Mouse (Mus musculus): ENCODE measurements around the gene Krt79. TPM values are rescaled to one million over a fixed set of nuclear protein-coding genes. Genes with fewer than 3 reads are reported as not detected.
A peak's percentile ranks its signal among the peaks of the same experiment; 100 is the strongest.

Gene Krt79
- total and polyA plus RNA-seq, 2 experiments from 2014 or later: 0.28 to 2.3 TPM

GRCm38 (mm10) chr15:101945430-101945829 lies 5.3 kb upstream of the Krt79 start:
- no peaks in the 10 kb centered on the region for H3K9me3 ChIP-seq (ENCODE audit: low read length)
- H3K27me3 ChIP-seq (ENCODE audit: insufficient read depth, low read length): no peaks in the 10 kb centered on the region
- no peak for TF ChIP-seq CTCF (IDR thresholded peaks at IDR 0.05)
- no peak overlapping the region for H3K4me3 ChIP-seq (ENCODE audit: low read depth, low read length)
- no peak overlapping the region for H3K9ac ChIP-seq (replicated peaks; ENCODE audit: low read length, poor library complexity, severe bottlenecking)
- no peak overlapping the region for H3K4me2 ChIP-seq (ENCODE audit: low read depth, low read length, poor library complexity, severe bottlenecking)
- WGBS: 91% methylated on average over 1 of the region's 1 CpGs
- DNase-seq (ENCODE audit: low spot score): no peak
- no peak overlapping the region for H3K27ac ChIP-seq (ENCODE audit: low read depth, low read length)
- no peaks in the 10 kb centered on the region for H3K36me3 ChIP-seq (ENCODE audit: insufficient read depth, low read length)
- ATAC-seq (ENCODE audit: low FRiP score): no peak
- H3K4me1 ChIP-seq (ENCODE audit: insufficient read depth, low read length): no peaks in the 10 kb centered on the region

DNA sequence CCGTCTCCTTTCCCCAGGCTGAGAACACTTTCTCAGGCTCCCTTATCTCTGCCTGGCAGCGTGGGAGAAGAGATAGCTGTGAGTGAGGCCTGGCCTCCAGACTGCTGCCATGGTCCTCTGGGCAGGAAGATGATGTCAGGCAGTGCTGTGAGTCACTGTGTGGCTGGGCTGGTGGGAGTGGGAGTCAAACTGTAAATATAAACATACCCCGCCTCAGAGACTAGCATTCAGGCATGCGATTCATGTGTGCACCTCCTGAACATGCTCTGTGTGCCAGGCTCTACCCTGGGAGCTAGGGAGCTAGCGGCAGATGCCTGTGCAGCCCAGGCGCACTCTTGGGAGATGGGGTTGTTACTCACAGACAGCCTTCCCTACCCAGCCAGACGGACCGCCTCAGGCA lies 1.8 kb upstream of the Krt79 start:
- Histone ChIP-seq H3K27ac (ENCODE audit: low read depth, low read length) (no peak overlapping the region), H3K9me3 (ENCODE audit: low read length) (no peaks in the 10 kb centered on the region), H3K36me3 (ENCODE audit: insufficient read depth, low read length) (no peaks in the 10 kb centered on the region), H3K27me3 (ENCODE audit: insufficient read depth, low read length) (no peaks in the 10 kb centered on the region), H3K4me2 (ENCODE audit: low read depth, low read length, poor library complexity, severe bottlenecking) (no peak overlapping the region), H3K4me3 (ENCODE audit: low read depth, low read length) (no peak overlapping the region), H3K4me1 (ENCODE audit: insufficient read depth, low read length) (no peaks in the 10 kb centered on the region), H3K9ac (replicated peaks; ENCODE audit: low read length, poor library complexity, severe bottlenecking) (no peak overlapping the region)
- DNase-seq (ENCODE audit: low spot score) (no peak), ATAC-seq (ENCODE audit: low FRiP score) (no peak)
- no peak for TF ChIP-seq CTCF (IDR thresholded peaks at IDR 0.05)
- 72% methylated on average over 8 of the region's 8 CpGs for WGBS

DNA sequence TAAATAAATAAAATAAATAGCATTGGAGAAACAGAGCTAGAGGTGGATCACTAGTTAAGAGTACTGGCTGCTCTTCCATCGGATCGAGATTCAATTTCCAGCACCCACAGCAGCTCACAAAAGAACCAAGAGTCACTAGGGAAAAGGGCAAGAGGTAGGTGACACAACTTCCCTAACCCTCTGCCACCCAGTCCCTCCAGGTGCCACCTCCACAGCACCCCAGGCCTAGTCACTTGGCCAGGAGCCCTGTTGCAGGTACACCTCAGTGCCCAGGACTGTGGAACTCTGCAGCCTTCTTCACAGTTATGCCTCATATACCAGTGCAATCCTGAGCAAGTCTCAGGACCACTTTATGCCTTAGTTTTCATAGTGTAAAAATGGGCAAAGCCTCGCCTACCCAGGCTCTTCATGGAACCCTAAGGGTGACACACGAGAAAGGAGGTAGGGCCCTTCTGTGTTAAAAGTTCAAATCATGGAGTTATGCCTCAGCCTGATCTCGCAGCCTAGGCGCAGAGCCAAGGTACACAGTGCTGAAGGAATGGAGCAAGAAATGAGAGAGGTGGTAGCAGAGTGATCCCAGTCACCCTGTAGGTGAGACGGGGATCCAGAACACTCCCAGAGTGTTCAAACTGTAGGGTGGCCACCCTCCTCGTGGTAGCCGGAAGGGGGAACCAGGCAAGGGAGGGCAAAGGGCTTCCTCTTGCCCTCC lies 1.4 kb downstream of the Krt79 start:
- no peak for ATAC-seq (ENCODE audit: low FRiP score)
- no peaks in the 10 kb centered on the region for H3K36me3 ChIP-seq (ENCODE audit: insufficient read depth, low read length)
- H3K9me3 ChIP-seq (ENCODE audit: low read length): no peaks in the 10 kb centered on the region
- no peak overlapping the region for H3K9ac ChIP-seq (replicated peaks; ENCODE audit: low read length, poor library complexity, severe bottlenecking)
- H3K4me1 ChIP-seq (ENCODE audit: insufficient read depth, low read length): no peaks in the 10 kb centered on the region
- no peak overlapping the region for H3K27ac ChIP-seq (ENCODE audit: low read depth, low read length)
- no peaks in the 10 kb centered on the region for H3K27me3 ChIP-seq (ENCODE audit: insufficient read depth, low read length)
- H3K4me3 ChIP-seq (ENCODE audit: low read depth, low read length): no peak overlapping the region
- no peak for DNase-seq (ENCODE audit: low spot score)
- WGBS: 84% methylated on average over 9 of the region's 9 CpGs
- TF ChIP-seq CTCF (IDR thresholded peaks at IDR 0.05): no peak
- H3K4me2 ChIP-seq (ENCODE audit: low read depth, low read length, poor library complexity, severe bottlenecking): no peak overlapping the region

- H3K9me3 ChIP-seq (ENCODE audit: low read length): no peaks in the 10 kb centered on the region
- ATAC-seq (ENCODE audit: low FRiP score): no peak
- WGBS: 77% methylated on average over 6 of the region's 6 CpGs
- no peak overlapping the region for H3K27ac ChIP-seq (ENCODE audit: low read depth, low read length)
- no peak for TF ChIP-seq CTCF (IDR thresholded peaks at IDR 0.05)
- no peaks in the 10 kb centered on the region for H3K36me3 ChIP-seq (ENCODE audit: insufficient read depth, low read length)
- H3K4me1 ChIP-seq (ENCODE audit: insufficient read depth, low read length): no peaks in the 10 kb centered on the region
- H3K4me2 ChIP-seq (ENCODE audit: low read depth, low read length, poor library complexity, severe bottlenecking): no peak overlapping the region
- peaks cover 8% of the 10 kb centered on the region; the same call in 1 of the 2 replicates for H3K27me3 ChIP-seq (ENCODE audit: insufficient read depth, low read length)
- H3K4me3 ChIP-seq (ENCODE audit: low read depth, low read length): no peak overlapping the region
- H3K9ac ChIP-seq (replicated peaks; ENCODE audit: low read length, poor library complexity, severe bottlenecking): no peak overlapping the region
- DNase-seq (ENCODE audit: low spot score): no peak
Observed at GRCm38 (mm10) chr15:101933024-101933423, 7.1 kb downstream of the Krt79 start.

DNA sequence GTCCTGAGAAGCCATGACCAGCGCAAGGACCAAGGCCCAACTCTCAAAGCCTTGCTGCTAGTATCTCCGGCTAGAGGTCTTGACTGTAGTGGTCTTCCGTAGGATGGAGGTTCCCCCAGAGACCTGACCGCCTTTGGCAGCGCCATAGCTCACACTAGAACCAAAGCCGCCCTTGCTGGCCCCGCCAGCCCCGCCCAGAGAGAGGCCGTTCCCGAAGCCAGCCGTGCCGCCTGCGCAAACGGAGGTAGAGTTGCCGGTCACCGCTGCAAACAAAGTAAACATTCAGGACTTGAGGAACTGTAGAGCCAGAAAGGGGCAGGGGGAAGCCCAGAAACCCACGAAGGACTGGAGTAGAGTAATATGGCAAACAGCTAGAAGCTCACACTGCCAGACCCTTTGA lies 10.5 kb downstream of the Krt79 start:
- H3K4me1 ChIP-seq (ENCODE audit: insufficient read depth, low read length): no peaks in the 10 kb centered on the region
- H3K27ac ChIP-seq (ENCODE audit: low read depth, low read length): no peak overlapping the region
- H3K9me3 ChIP-seq (ENCODE audit: low read length): no peaks in the 10 kb centered on the region
- H3K36me3 ChIP-seq (ENCODE audit: insufficient read depth, low read length): no peaks in the 10 kb centered on the region
- ATAC-seq (ENCODE audit: low FRiP score): no peak
- no peak for TF ChIP-seq CTCF (IDR thresholded peaks at IDR 0.05)
- no peak for DNase-seq (ENCODE audit: low spot score)
- H3K4me2 ChIP-seq (ENCODE audit: low read depth, low read length, poor library complexity, severe bottlenecking): peak overlapping the region; percentile 4; the same call in 1 of the 2 replicates
- no peak overlapping the region for H3K4me3 ChIP-seq (ENCODE audit: low read depth, low read length)
- no peak overlapping the region for H3K9ac ChIP-seq (replicated peaks; ENCODE audit: low read length, poor library complexity, severe bottlenecking)
- WGBS: 7% methylated on average over 17 of the region's 17 CpGs
- peaks cover 8% of the 10 kb centered on the region; the same call in 1 of the 2 replicates for H3K27me3 ChIP-seq (ENCODE audit: insufficient read depth, low read length)

DNA sequence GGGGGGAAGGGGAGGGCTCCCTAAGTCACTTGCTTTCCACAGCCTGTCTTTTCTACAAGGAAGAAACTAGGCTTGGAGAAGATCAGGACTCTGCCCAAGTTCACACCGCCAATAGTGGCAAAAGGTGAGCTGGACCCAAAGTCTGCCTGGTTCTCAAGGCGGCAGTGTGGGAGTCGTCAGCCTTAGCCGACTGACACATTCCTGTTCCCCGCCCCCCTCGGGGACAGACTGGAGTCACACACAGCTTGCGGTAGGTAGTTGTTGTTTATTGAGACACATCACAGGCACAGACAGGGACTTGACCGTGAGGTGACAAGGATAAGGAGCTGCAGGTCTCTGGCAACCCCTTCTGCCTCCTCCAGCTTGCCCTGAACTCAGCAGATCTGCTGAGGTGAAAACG lies 11.0 kb downstream of the Krt79 start:
- Histone ChIP-seq H3K9me3 (ENCODE audit: low read length) (no peaks in the 10 kb centered on the region), H3K9ac (replicated peaks; ENCODE audit: low read length, poor library complexity, severe bottlenecking) (no peak overlapping the region), H3K4me1 (ENCODE audit: insufficient read depth, low read length) (no peaks in the 10 kb centered on the region), H3K36me3 (ENCODE audit: insufficient read depth, low read length) (no peaks in the 10 kb centered on the region), H3K4me3 (ENCODE audit: low read depth, low read length) (no peak overlapping the region), H3K27me3 (ENCODE audit: insufficient read depth, low read length) (peaks cover 8% of the 10 kb centered on the region; the same call in 1 of the 2 replicates), H3K27ac (ENCODE audit: low read depth, low read length) (no peak overlapping the region), H3K4me2 (ENCODE audit: low read depth, low read length, poor library complexity, severe bottlenecking) (no peak overlapping the region)
- ATAC-seq (ENCODE audit: low FRiP score) (no peak), DNase-seq (ENCODE audit: low spot score) (no peak)
- no peak for TF ChIP-seq CTCF (IDR thresholded peaks at IDR 0.05)
- WGBS: 28% methylated on average over 9 of the region's 9 CpGs

Measured in midbrain, postnatal 0 days (tissue).